Mouse (Mus musculus) urinary bladder, postnatal 0 days (tissue): ENCODE data around the gene Trib2. TPM values are rescaled to one million over a fixed set of nuclear protein-coding genes. Genes with fewer than 3 reads are reported as not detected.

Source experiments
- microRNA-seq: library from miRNA; unstranded; fragments of <30 nt; microRNA quantifications from one replicate; pipeline ENCODE4, GENCODE M21; 2016
- polyA plus RNA-seq: library from polyadenylated mRNA; unstranded; fragments of >200 nt; fragmentation: Nextera tagmentation; extraction: Ambion mirVana; gene quantifications from 2 replicates; pipeline ENCODE4 v1.2.1, GENCODE M21; 2015

The Trib2 gene
- 6.6 and 8.7 TPM in 2 replicates for polyA plus RNA-seq

DNA sequence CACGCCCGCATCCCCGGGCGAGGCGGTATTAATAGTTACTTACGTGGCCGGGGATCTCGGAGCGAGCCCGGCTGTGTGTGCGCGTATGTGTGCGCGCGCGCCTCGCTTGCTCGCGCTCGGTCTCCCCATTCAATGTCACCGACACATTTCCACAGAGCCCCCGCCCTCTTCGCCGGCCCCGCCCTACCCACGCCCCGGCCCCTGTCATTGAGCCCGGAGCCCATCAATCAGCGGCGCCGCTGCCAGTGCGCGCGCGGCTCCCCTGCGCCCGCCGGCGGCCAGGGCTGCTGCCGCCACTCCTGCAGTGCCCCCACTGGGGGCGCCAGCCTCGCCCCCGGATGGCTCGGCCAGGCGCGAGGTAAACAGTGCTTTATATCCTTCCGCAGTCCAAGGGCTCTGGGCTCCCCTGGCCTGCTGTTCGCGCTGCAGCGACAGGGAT lies at the start of gene Trib2:
Gene Trib2, minus strand, starts transcription at position 183 of the 439 bp plus-strand sequence.

Small RNA genes lying within 50 kb of the gene (microRNA-seq; reads per million reads assigned to microRNA genes)
- not detected for gene Mir6387
